Mouse (Mus musculus) heart, postnatal 36 days (tissue): ENCODE results near the gene Psmc1. TPM values are rescaled to one million over a fixed set of nuclear protein-coding genes. Genes with fewer than 3 reads are reported as not detected.

Experiments
- DNase-seq, 2 experiments: peaks; one replicate each; pipeline ENCODE4 v3.0.0; 2021 to 2022
- intact Hi-C: fragments of 180-260 bp; cut with DNase I; formaldehyde crosslinking; loops from one replicate; pipeline ENCODE4 v1.15.1; 2025
- total RNA-seq, 2 experiments: library from RNA; stranded (reverse); gene quantifications; 2 replicates each; pipeline ENCODE4 v1.2.3; 2021

Psmc1 gene
- total RNA-seq, 2 experiments from 2014 or later: 129 to 147 TPM

GRCm38 (mm10) chr12:100122921-100123381 is 13.0 kb downstream of the Psmc1 start:
- intact Hi-C loops: no loop called here

DNA sequence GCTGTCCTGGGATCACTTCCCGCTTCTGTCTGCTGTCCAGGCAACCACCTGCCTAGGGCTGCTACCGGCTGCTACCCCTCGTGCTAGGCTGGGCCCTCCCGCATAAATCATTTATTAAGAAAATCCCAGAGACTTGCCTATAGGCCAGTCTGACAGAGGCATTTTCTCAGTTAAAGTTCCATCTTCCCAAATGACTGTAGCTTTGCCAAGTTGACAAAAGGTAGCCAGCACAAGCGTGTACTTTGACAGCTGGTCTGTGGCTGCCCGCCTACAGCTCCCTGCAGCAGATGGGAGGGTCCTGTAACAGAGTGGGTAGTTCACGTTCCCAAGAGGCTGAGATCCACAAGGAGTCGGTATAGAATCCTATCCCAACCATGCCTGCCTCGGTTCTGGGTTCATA is 13.5 kb downstream of the Psmc1 start:
- intact Hi-C loops: no loop called here
- DNase-seq: no peak

More at GRCm38 (mm10) chr12:100122921-100123381, 13.0 kb downstream of the Psmc1 start:
- peak; percentile 40 to 47 for DNase-seq

GRCm38 (mm10) chr12:100124913-100125798 is 15.2 kb downstream of the Psmc1 start:
- intact Hi-C loops: no loop called here
- DNase-seq: no peak

DNA sequence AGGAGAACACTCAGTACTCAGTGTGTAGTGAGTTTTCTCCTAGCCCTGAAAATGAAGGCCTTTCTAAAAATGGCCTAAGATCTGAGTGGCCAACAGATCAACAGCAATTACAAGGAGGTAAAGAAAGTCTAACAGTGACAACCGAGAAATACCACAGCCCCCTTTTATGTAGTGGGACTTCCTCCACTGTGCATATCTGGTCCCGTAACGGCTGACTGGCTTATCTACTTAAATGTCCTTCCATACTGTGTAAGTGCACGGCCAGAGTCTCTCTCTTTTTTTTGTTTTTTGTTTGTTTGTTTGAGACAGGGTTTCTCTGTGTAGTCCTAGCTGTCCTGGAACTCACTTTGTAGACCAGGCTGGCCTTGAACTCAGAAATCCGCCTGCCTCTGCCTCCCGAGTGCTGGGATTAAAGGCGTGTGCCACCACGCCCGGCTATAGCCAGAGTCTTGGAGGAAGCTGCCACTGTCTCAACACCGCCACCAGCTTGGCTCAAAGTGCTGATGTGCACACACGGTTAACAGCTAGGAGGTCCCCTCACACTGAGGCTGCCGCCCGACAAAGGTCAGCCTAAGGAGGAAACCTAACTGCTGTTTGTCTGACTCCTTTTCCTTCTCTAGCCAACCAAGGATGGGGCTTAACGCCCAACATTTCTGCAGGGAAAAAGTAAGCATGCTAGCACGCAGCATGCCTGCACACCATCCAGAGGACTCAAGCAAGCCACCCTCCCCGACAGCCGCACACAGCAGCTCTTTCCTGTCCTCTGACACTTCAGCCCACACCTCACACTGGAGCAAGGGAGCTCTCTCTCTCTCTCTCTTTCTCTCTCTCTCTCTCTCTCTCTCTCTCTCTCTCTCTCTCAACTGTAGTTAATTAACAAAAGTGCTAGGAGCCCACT is 17.3 kb downstream of the Psmc1 start:
- DNase-seq: no peak

DNA sequence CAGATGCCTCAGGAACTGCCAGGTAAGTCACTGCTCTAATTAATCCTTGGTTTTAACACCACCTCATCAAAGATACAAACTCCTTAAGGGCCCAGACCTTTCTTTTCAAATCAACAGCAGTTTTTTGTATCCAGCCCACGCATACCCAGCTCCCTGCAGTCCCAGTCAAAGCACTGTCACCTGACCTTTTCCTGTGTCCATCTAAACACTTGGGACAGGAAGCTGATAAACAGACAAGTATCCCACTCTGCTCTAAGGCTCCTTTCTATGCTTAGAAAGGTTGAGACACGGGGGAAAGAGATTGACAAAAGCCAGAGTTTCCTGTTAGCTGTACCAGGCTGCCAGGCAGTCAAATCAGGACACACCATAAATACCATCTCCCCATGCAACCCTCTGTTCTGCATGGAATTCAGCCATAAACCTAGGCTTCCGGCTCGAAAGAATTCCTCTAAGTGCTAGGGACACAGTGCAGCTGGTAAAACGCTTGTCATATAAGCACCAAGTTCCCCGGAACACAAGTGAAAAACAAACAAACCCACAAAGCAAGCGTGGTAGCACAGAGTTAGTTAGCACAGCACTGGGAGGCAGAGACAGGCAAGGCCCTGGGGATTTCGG is 18.0 kb downstream of the Psmc1 start:
- no peak for DNase-seq
- intact Hi-C loops: no loop called here

More for the DNA sequence above, 17.3 kb downstream of the Psmc1 start:
- intact Hi-C loops: no loop called here

DNA sequence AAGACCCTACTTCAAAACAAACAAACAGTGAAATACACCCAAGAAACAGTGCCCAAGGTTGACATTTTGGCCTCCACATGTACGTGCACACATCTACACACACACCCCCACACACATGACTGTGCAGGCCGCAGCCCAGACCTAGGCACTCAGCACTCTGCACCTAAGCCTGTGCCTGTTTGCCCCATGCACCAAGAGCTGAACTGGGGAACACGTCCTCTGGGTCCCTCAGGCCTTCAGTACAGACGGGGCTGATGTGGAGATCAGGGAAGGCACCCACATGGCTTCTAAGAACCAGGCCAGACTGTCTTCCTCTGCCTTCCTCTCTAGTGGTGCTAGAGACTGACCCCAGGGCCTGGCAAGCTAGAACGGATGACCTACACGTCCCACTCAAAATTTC is 18.6 kb downstream of the Psmc1 start:
- intact Hi-C loops: no loop called here
- no peak for DNase-seq

- no peak for DNase-seq
- intact Hi-C loops: no loop called here
Observed at GRCm38 (mm10) chr12:100128961-100129360, 19.0 kb downstream of the Psmc1 start.

GRCm38 (mm10) chr12:100131167-100131566 is 21.2 kb downstream of the Psmc1 start:
- no peak for DNase-seq
- intact Hi-C loops: loop anchor here (2.0 kb wide), 1 partner anchor 208 kb away; no protein-coding TSS in a partner anchor

- intact Hi-C loops: loop anchor here (2.0 kb wide), 1 partner anchor 207 kb away; no protein-coding TSS in a partner anchor
Observed at GRCm38 (mm10) chr12:100131655-100132054, 21.7 kb downstream of the Psmc1 start.

GRCm38 (mm10) chr12:100134395-100134936 is 24.5 kb downstream of the Psmc1 start:
- no peak for DNase-seq
- intact Hi-C loops: no loop called here

More at GRCm38 (mm10) chr12:100131655-100132054, 21.7 kb downstream of the Psmc1 start:
- DNase-seq: peak; percentile 67 to 77

- DNase-seq: no peak
- intact Hi-C loops: no loop called here
Observed at GRCm38 (mm10) chr12:100135117-100135516, 25.2 kb downstream of the Psmc1 start.

GRCm38 (mm10) chr12:100142848-100143523 is 33.0 kb downstream of the Psmc1 start:
- DNase-seq: no peak
- intact Hi-C loops: no loop called here

- intact Hi-C loops: no loop called here
- DNase-seq: no peak
Observed at GRCm38 (mm10) chr12:100143737-100144136, 33.8 kb downstream of the Psmc1 start.

DNA sequence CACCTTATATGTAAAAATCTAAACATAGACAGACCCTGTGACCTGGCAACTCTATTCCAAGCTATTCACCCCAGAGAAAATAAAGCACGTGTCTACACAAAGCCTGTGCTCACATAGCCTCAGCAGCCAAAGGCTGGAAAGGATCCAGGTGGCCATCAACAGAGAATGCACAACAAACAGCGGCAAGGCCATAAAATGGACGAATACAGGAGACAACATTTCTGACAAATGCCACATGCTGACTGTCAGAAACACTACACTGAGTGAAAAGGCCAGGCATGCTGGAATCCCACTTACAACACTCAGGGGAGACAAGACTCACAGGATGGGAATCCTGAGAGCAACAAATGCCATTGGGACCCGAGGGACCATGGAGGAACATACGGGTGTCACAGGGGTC is 34.3 kb downstream of the Psmc1 start:
- DNase-seq: no peak
- intact Hi-C loops: no loop called here

DNA sequence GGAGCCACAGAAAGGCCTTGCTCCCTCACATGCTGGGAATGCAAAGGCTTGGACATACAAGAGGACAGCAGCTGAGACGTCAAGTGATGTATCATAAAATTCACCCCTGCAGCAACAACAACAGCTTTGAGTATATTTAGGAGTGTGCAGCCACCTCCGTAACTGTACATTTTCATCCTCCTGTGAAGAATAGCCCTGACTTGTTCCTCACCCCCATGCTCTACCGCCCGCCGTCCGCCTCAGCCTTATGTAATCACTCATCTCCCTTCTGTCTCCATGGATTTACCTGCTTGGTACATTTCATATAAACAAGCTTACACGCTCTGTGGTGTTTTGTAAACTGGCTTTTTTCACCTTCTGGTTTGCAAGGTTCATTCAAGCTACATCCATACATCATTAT is 42.5 kb downstream of the Psmc1 start:
- intact Hi-C loops: loop anchor here (10.0 kb wide), 2 partner anchors 572 to 772 kb away; partner anchors contain the start of gene Rps6ka5
- DNase-seq: no peak

DNA sequence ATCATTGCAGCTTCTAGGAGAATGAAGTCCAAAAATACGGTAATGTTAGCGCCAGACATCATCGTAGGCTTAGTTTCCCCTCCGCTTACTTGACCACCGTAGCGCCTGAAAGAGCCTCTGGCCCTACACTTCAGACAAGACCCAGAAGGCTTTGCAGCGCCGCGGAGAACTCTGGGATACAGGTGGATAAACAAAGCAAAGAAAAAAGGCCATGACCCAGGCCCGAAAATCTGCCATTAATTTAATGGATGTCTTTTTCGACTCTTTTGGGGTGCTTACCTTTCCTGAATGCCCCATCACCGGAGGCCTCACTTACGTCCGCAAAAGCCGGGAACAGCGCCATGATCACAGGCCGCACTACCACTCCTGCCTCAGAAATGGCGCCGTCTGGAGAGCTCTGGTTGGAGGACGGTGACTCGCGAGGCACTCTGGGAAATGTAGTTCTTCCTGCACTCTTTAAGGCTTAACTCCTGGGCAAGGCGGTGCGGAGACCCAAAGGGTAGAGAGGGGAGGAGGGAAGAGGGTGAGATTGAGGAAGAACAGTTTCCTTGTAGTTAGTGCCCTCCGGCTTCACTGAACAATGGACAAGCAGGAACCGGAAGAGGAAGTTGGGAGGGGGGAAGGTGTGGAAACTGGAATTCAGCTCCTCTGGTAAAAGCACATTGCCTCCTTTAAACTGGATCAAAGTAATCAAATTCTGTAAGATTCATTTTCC is 49.5 kb downstream of the Psmc1 start, which contains the start of gene Nrde2:
TSS of gene Nrde2 (minus strand) at position 393 of the 715 bp plus-strand sequence.
- intact Hi-C loops: loop anchor here (5.0 to 10.0 kb wide), 3 partner anchors 38 to 765 kb away; partner anchors contain the start of genes Calm1 and Rps6ka5
- DNase-seq: peak; percentile 86 to 91

DNA sequence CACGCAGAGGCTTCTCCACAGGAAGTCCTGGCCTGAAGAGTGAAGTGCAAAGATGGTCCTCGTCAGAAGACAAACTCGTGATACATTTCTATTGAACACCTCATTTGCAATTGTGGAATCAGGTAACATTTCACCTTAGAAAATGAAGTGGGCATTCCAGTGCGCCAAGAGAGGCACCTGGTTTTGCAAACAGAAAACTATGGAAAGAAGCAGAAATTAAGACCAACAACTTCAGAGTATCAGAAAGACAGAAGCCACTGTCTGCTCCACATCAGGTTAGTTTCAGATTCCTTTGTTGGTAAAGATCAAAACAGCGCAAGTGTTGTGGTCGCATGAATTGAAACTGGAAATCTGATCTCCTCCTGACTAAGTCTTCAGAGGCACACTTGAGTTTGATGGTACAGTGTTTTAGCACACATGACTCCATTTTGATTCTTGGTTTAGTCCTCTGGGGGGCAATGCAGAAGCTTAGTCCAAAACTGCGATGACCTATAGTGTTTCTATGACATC is 55.1 kb downstream of the Psmc1 start:
- no peak for DNase-seq
- intact Hi-C loops: no loop called here

- DNase-seq: peak; percentile 19 to 30
- intact Hi-C loops: loop anchor here (2.0 kb wide), 1 partner anchor 21 kb away; no protein-coding TSS in a partner anchor
Observed at GRCm38 (mm10) chr12:100166177-100166576, 56.2 kb downstream of the Psmc1 start.
